Mouse (Mus musculus) erythroid progenitor cell, adult 5-6 weeks (primary cell): ENCODE measurements around the gene Dap. TPM values are rescaled to one million over a fixed set of nuclear protein-coding genes. Genes with fewer than 3 reads are reported as not detected.

Experiments used
- ATAC-seq: replicated peaks from 2 replicates; pipeline ENCODE4 v1.8.0; 2016; ENCODE audit warnings: moderate number of reproducible peaks, mild to moderate bottlenecking, moderate TSS enrichment, inconsistent platforms; ENCODE audit not compliant: poor library complexity, low FRiP score, severe bottlenecking
- total RNA-seq, 2 experiments: library from RNA; stranded (forward) in 1 of 2; stranded (reverse) in 1 of 2; fragments of 150-400 nt in 1 of 2; fragments of 186-747, 209-891 nt in 1 of 2; gene quantifications; 2 replicates each; pipeline versions ENCODE4 v1.2.3 to v1.2.4; 2015 to 2017; ENCODE audit warnings: low replicate concordance in 2 of 2

The Dap gene
- total RNA-seq, 2 experiments from 2014 or later = 19.4 to 39.8 TPM

DNA sequence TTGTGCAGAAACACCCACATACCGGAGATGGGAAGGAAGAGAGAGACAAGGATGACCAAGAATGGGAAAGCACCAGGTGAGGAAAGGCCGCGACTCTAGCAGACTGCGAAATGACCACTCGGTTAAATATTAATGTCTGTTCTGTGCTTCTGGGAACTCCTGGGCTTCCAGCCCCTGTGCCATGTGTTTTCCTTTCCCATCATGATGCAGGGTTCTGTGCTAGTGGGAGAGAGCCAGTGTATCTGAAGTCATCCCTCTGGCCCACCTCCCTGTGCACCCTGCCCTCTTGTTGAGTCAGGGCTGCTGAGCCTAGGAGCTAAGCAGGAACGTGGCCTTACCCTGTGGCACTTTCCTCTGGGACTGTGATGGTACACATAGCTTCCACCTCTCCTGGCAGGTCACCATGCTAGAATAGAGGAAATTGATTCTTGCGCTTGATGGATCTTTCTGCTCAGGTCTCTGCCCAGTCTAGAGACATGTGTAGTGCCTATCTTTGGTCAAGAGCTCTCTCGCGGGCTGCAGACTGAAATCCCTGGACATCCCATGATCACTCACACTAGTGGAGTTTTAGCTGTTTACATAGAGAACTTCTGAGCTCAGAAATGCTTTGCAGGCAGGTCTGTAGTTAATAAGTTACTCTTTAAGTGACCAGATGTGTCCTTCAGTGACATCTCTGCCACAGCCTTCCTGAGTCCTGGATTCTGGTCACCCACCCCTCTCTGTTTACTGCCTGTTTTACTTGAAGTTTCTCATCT lies 11.9 kb downstream of the Dap start:
- ATAC-seq = no peak

- ATAC-seq = no peak
Measured at GRCm38 (mm10) chr15:31236549-31236907, 12.4 kb downstream of the Dap start.

DNA sequence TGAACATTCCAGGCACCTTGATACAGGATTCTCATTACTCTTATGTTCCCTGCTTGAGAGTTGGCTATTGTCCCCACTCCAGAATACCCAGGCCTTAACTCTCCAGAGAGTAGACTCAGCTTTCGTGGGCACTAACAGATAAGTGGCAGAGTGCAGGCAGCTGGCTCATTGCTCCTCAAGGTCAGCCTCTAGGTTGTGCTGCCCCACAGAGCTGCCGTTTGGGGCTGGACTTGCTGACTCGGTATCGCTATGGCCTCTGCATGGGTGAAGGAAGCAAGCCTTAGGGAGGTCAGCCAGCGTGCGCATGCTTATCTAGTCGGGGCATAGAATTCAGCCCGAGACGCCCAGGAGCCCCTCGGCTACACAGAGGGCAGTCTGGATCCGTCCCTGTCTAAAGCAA lies 13.3 kb downstream of the Dap start:
- no peak for ATAC-seq

GRCm38 (mm10) chr15:31237898-31238297 lies 13.8 kb downstream of the Dap start:
- ATAC-seq = no peak

DNA sequence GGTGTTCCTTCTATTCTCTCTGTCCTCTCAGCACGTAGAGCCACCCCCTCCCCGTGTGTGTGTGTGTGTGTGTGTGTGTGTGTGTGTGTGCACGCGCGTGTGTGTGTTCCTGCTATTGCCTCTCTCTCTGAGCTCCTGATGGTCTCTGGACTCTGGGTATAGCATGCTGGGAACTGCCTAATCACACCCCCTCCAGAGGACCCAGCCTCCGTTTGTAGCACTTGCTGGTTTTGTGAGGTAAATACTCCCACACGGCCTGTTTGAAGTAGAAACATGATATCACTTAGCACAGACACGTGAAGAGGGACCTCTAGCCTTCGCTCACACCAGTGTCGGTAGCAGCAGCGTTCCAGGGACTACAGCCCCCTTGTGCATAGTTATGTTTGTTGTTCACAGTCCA lies 14.5 kb downstream of the Dap start:
- ATAC-seq = no peak

GRCm38 (mm10) chr15:31239713-31240112 lies 15.6 kb downstream of the Dap start:
- ATAC-seq = no peak

- ATAC-seq = no peak
Measured at GRCm38 (mm10) chr15:31240181-31240580, 16.1 kb downstream of the Dap start.

DNA sequence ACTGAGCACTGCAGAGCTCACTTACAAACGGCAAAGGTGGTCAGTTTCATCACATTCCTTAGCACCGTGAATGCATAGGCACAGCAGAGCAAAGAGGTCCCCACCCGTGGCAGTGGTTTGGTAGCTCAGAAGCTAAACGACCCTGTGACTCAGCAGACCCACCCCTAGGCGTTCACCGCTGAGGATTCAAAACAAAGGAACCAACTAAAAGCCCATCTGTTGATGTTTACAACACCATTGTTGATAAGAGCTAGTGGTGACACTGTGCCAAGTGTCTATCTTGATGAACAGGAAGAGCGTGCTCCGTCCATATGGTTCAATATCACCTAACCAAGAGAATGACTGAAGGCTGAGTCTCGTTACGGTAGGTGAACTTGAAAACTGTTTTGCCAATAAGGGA lies 19.1 kb downstream of the Dap start:
- ATAC-seq = no peak

DNA sequence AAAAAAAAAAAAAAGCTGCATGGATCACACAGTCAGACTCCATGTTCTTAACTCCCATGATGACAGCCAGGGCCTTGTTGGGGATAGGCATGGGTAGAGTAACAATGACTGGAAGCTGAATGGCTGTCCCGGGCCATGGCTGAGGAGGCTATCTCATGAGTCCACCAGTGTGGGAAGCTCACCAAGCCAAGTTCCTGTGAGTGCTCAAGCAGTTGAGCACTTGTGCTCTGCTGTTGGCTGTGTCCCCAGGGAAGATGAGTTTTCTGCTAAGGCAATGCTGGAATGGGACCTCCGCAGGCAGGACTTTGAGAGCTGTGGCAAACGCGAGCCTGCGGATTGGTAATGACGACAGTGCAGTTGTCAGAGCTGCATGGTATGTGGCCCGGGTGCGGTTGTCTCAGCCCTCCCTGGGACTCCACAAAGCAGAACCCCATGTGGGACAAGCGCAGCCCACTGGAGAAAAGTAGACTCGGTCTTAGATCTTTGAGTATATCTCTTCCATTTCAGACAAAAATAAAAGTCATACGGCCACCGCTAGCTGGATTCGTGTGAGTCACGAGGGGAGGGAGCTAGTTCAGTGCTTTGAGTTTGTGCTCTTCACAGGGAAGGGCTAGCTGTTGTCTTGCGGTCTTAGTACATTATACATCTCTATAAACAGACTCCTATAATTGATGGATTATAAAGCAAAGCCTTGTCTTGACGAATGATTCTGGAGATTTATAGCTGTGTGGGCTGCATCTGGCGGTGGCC lies 20.8 kb downstream of the Dap start:
- no peak for ATAC-seq

- no peak for ATAC-seq
Measured at GRCm38 (mm10) chr15:31245934-31246333, 21.8 kb downstream of the Dap start.

DNA sequence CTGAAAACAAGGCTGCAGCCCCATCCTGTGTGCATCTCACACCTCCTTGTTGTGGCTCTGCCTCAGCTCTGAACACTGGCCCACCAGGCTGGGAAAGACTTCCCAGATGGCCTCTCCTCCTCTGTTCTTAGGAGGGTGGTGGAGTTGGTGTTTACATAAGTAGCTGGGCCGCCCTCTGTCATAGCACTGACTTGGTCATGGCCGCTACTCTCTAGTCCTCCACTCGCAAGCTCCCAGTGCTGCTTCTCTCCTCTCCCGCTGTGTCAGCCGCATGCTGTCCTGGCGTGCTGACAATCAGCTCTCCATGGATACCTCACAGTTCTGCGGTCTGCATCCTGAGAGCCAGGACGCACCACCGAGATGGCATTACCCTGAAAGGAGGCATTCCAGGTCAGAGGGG lies 22.9 kb downstream of the Dap start:
- no peak for ATAC-seq

DNA sequence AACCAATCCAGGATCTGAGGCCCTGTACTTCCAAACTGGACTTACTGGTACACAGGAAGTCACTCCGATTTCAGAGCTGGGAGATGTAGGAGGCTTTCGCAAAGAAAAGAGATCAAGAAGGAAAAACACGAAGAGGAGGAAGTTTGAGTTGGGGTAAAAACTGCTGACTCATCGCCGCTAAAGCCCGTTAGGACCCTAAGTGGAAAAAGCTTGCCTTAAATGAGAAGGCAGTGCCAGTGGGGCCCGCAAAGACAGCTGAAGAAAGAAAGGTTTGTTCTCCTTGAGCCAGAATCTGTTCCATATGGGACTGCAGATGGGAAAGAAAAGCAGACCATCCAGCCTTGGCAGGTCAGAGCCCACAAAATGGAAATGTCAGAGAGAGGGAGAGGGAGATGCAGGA lies 24.8 kb downstream of the Dap start:
- no peak for ATAC-seq

- ATAC-seq = no peak
Measured at GRCm38 (mm10) chr15:31250027-31250426, 25.9 kb downstream of the Dap start.

- ATAC-seq = no peak
Measured at GRCm38 (mm10) chr15:31250676-31251075, 26.6 kb downstream of the Dap start.

DNA sequence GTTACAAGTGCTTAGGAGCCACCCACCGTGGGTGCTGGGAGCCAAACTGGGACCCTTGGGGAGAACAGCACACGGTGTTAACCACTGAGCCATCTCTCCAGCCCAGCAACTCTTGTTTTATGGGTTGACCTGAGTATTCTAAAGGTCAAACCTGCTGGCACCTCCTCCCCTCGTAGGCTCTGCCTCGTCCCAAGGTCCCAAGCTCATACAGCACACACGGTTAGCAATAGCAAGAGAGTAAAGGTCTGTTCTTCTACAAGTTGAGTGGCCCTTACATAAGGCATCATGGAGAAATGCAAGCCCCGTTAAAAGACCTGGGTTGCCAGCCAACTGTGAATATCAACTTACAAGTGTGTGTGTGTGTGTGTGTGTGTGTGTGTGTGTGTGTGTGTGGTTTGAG lies 27.1 kb downstream of the Dap start:
- ATAC-seq = no peak

DNA sequence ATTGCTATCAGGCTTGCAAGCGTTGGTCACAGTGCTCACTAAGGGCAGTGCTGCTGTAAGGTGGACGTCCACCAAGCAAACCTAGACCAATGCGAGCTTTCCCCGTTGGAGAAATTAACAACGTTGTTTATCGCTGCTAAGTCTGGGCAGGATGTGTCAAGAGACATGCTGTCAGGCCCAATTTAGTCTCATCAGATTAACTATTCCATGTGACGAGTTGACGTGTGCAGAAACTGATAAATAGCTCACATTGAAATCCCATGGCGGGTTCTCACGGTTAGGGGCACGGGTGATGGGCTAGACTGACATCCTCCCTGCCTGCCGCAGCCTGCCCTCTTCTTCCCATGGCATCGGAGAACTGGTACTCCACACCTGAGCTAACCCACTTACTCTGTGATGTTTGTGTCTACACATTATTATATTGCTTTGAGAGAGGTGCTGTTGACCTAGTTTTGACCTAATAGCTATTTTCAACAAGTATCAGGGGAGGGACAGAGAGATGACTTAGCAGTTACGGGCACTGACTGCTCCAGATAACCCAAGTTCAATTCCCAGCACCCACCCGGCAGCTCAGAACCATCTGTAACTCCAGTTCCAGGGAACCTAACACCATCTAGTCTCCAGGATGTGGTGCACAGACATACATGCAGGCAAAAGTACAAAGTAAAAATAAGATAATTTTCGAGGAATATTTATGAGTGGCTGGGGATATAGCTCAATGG lies 28.6 kb downstream of the Dap start:
- ATAC-seq = peak; percentile 40; the same call in 1 of the 2 replicates

DNA sequence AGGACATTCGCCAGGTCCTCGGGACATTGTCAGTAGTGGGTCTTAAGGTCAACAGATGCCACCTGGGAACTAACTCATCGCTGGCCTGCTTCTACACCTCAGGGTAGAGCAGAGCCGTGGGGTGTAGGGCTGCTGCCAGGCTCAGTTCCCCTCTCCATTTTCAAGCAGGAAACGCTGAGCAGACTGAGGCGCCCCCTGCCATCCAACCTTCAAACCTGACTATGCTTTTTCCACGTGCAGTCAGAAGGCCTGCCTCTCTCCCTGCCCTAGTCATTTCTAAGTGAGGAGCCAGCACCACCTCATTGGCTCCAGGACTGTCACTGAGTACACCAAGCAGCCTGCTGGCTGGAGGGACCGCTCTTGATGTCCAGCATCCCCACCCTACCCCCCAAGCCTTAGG lies 29.3 kb downstream of the Dap start:
- no peak for ATAC-seq

DNA sequence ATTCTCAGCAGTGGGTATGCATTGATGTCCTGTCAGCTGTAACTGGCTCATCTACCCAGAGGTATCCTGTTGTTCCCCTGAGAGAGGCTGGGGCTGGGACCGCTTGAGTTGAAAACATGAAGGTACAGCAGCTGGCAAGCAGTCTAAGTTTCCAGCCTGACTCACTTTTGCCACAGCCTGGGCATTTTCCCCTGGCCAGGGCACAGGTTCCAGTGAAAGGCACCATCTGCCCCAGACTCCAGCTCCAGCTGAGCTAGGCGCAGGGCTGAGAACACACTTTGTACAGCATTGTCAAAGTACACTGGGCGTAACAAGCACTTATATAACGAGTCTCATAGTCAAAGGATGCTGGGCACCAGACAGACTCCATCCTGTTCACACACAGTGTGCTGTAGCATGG lies 29.8 kb downstream of the Dap start:
- no peak for ATAC-seq

GRCm38 (mm10) chr15:31254939-31255535 lies 30.9 kb downstream of the Dap start:
- ATAC-seq = no peak

- ATAC-seq = no peak
Measured at GRCm38 (mm10) chr15:31255762-31256161, 31.6 kb downstream of the Dap start.

GRCm38 (mm10) chr15:31257329-31257728 lies 33.2 kb downstream of the Dap start:
- no peak for ATAC-seq
